Mouse (Mus musculus): ENCODE measurements around the gene Fam136a. TPM values are rescaled to one million over a fixed set of nuclear protein-coding genes. Genes with fewer than 3 reads are reported as not detected.
"Not testable (repeated sequence)": the region's sequence is repeated elsewhere in the genome, so short reads cannot be mapped to it uniquely, and the experiment has no call there.

Fam136a gene
- 84.9 and 89.9 TPM in 2 replicates for total RNA-seq (2021)
- long read RNA-seq, experiment 1, transcript Fam136a-201 (3 exons, 1,643 nt) = major isoform, 214 of 253 reads
- long read RNA-seq, experiment 1, partial matches to known transcripts = 1 of 253 reads
- long read RNA-seq, experiment 1, other reads (novel, unspliced or antisense) = 36 of 253 reads
- long read RNA-seq, experiment 2, transcript Fam136a-201 (3 exons, 1,643 nt) = major isoform, 169 of 215 reads
- long read RNA-seq, experiment 2, partial matches to known transcripts = 4 of 215 reads
- long read RNA-seq, experiment 2, other reads (novel, unspliced or antisense) = 42 of 215 reads

- DNase-seq = peak; percentile 99
Measured at GRCm38 (mm10) chr6:86365371-86366124, at the start of gene Fam136a. Fam136a (plus strand) TSS chr6:86365646.

DNA sequence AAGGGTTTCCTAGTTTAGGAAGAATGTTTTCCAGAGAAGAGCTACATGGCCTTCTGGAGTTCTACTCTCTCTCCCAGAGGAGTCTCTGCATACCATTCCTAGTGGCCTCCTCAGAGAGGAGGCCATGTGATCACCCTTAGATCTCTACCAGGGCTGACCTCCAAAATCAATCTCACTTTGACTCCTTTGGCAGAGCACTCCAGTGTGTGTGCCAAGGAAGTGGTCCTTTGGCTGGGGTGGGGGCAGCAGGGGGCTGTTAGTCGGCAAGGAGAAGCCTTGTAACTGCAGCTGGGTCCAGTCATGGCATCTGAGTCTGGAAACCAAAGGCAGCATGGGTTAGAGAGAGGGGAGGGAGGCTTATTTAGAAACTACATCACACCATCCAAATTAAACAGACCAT is 48.4 kb upstream of the Fam136a start:
- DNase-seq = peak; percentile 60

GRCm38 (mm10) chr6:86318855-86319254 is 46.6 kb upstream of the Fam136a start:
- DNase-seq = peak; percentile 83

- DNase-seq = no peak
Measured at GRCm38 (mm10) chr6:86322031-86322563, 43.3 kb upstream of the Fam136a start.

GRCm38 (mm10) chr6:86322991-86323390 is 42.5 kb upstream of the Fam136a start:
- DNase-seq = no peak

DNA sequence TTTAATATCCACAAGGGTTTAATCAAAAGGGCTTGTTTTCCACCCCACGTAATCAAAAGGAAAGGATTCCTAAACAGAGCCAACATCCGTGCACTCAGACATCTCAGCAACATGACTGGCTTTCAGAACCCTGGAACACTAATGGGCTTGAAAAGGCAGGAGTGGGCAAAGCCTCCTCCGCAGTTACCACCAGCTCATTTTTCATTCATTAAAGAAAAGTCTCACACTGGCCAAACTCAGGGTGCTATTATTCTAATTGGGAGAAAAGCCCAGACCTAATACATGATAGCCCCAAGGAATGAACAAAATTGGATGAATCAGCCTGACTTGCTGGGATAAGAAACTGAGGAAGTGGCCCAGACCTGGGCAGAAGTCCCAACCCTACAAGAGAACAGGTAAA is 41.0 kb upstream of the Fam136a start:
- DNase-seq = no peak

GRCm38 (mm10) chr6:86325646-86326045 is 39.8 kb upstream of the Fam136a start:
- no peak for DNase-seq

DNA sequence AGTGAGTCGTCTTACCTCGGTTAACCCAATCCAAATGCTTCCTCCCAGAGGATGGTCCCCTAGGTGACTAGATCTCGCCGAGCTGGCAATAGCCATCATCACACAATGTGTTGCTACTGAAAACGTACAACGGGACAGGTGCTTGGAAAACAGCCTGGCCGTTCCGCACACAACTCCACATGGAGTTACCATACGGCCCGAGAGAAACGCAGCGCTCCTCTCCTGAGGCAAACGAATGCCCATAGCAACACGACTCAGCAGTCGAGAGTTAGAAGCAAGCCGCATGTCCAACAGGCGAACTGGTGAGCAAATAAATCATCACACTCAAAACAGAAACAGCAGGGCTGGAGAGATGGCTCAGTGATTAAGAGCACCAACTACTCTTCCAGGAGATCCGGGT is 38.6 kb upstream of the Fam136a start:
- DNase-seq = no peak

GRCm38 (mm10) chr6:86328369-86328768 is 37.1 kb upstream of the Fam136a start:
- DNase-seq = no peak

DNA sequence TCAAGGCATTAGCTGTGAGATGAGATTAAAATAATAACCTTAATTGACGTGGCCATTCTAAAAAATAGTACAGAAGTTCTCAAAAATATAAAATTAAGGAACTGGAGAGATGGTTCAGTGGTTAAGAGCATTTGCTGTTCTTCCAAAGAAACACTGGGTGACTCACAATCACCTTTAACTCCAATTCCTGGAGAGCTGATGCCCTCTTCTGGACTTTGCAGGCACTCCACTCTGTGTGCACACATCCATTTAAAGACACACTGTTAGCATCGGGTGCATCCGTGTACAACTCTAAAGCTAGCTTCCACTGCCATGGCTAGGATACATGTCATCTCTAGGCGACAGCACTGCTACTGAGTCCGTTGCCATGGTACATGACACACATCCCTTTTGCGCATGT is 35.5 kb upstream of the Fam136a start:
- peak; percentile 45 for DNase-seq

GRCm38 (mm10) chr6:86335121-86335849 is 30.2 kb upstream of the Fam136a start:
- DNase-seq = no peak

GRCm38 (mm10) chr6:86335860-86336259 is 29.6 kb upstream of the Fam136a start:
- DNase-seq = no peak

GRCm38 (mm10) chr6:86336340-86336739 is 29.1 kb upstream of the Fam136a start:
- DNase-seq = not testable (repeated sequence)

- DNase-seq = no peak
Measured at GRCm38 (mm10) chr6:86343656-86344055, 21.8 kb upstream of the Fam136a start.

DNA sequence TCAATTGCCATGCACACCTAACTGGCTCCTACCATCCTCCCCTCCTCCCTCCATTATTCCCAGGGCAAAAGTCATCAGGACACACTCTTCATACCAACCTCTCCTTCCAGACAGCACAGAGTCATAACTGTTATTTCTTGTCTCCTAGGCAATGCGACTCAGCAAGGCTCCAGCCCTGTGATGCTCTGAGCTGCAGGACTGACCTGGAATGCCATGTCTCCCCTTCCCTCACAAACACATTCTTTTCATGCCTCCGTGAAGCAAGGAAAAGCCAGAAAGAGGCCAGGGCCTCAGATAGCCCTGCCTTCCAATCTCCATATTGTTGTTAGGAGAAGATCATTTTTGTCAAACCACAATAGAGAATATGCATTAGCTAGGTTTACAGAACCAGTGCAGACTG is 19.4 kb upstream of the Fam136a start:
- no peak for DNase-seq

- peak; percentile 52 for DNase-seq
Measured at GRCm38 (mm10) chr6:86349257-86349656, 16.2 kb upstream of the Fam136a start.

- DNase-seq = no peak
Measured at GRCm38 (mm10) chr6:86354948-86355347, 10.5 kb upstream of the Fam136a start.

DNA sequence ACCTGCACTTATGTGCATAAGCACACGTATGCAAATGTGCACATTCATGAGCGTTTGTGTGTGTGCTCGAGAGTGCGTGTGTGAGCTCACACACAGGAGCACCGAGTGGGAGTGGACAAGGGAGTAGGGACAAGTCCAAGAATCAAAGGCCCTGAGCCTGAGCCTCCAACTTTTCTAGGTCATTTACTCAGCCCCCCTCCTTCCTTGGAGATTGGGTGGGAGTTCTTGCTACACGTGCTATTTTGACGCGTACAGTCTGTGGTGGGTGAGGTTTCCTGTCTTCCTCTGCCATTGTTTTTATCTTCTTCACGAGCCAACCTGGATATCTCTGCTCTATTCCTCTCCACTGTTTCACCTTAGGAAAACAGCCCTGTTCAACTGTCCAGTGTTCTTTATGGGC is 8.5 kb upstream of the Fam136a start:
- DNase-seq = no peak

- DNase-seq = peak; percentile 49
Measured at GRCm38 (mm10) chr6:86360691-86361090, 4.8 kb upstream of the Fam136a start.

DNA sequence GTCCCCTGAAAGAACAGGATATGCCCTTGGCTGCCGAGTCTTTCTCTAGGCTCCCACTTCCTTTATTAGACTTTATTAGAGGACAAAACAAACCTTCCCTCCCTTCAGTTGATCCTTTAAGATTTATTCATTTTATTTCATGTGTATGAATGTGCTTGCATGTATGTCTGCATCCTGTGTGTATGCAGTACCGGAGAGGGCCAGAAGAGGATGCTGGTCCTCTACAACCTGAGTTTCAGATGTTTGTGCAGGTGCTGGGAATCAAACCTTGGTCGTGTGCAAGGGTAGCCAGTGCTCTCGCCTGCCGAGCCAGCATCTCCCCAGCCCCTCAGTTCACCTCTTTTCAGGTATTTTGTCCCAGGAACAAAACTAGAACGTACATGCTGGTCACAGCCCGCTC is 4.1 kb upstream of the Fam136a start:
- DNase-seq = no peak

DNA sequence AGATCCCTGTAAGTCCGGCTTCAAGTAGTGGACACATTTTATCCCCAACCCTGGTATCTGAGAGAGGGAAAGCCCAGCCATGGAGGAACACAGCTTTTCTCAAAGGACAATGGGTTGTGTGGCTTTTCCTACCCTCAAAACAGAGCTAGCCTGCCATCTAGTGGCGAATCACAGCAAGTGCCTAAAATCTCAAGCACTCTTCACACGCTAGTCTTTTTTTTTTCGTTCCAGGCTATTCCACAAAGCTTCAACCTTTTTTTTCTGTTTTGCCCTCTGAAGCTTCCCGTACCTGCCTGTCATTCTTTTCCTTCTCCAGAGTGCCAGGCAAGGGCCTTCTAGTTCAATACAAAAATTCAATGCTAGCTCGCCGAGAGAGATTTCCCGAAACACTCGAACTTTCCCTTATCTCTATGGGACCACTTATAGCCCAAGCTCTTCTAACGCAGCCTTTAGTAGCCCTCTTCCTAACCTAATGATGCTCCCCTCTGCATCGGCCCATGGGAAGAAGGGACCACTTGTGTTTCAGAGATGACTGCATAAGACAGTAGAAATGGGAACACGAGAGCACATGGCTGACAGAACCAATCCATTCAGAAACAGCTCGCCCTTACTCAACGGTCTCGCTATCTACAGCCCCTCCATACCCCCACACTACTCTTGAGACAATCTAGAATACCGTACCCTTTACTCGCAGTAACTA is 854 bp upstream of the Fam136a start:
- DNase-seq = peak; percentile 87
